Comparison of ENCODE assay signal across 7 mouse cellular contexts in genomic region chr3:121535813-121536504, GRCm38 (mm10). TPM values are rescaled to one million over a fixed set of nuclear protein-coding genes. Genes with fewer than 3 reads are reported as not detected.
DNase-seq lines count a peak whose midpoint lies in the region; TF ChIP-seq lines count a peak whose summit lies in the region.

No protein-coding gene starts in this region.

- TF ChIP-seq CTCF in small intestine, adult 2 months (IDR thresholded peaks at IDR 0.05; ENCODE audit: extremely low read depth, insufficient read length, insufficient replicate concordance, low read depth, low read length) = peak; percentile 39; the same call in 1 of the 2 replicates

- H3K36me3 ChIP-seq in small intestine, adult 2 months (ENCODE audit: control insufficient read depth, insufficient read depth, low read length) = no peaks in the 10 kb centered on the region

- H3K27me3 ChIP-seq in small intestine, adult 2 months (ENCODE audit: control insufficient read depth, insufficient read depth, low read length) = no peaks in the 10 kb centered on the region

- H3K4me1 ChIP-seq in small intestine, adult 2 months (ENCODE audit: control insufficient read depth, insufficient read depth, insufficient read length, low read length) = peaks cover 4% of the 10 kb centered on the region; the same call in 1 of the 2 replicates

- H3K27ac ChIP-seq in small intestine, adult 2 months (ENCODE audit: insufficient read depth, low read depth, low read length) = no peak overlapping the region

- TF ChIP-seq POLR2A in small intestine, adult 2 months (IDR thresholded peaks at IDR 0.05; ENCODE audit: low read depth, low read length) = no peak

- no peak overlapping the region for H3K4me3 ChIP-seq in small intestine, adult 2 months (ENCODE audit: low read depth, low read length)

- WGBS in small intestine, adult 2 months = 84% methylated on average over 3 of the region's 3 CpGs

- DNase-seq in layer of hippocampus, adult 11-12 months (ENCODE audit: low spot score) = peak; percentile 28
- no peak for DNase-seq in layer of hippocampus, adult 9-11 months
- DNase-seq in MEL-GATA-1-ER (ENCODE audit: extremely low read depth, low read depth) = peak; percentile 33
- peak; percentile 16 for DNase-seq in c-Kit-positive CD71-positive TER-119-negative erythroid progenitor cells, embryonic 14.5 days (ENCODE audit: low read depth)
- DNase-seq in frontal cortex, postnatal 25 days (ENCODE audit: low spot score in 2 of 2) = peak; percentile 16 to 42
- DNase-seq in lung, adult 18-20 months = peak; percentile 37 to 40

RNA-seq across cellular contexts. Expression of gene Slc44a3, which starts 3.8 kb away (rescaled TPM):
- 4.6 and 5.9 TPM in 2 replicates for polyA plus RNA-seq in small intestine, adult 2 months (2012; rRNA removed)
